Mouse (Mus musculus): ENCODE results near the gene Clcnkb.

- no peak for TF ChIP-seq EP300 (optimal IDR thresholded peaks at IDR 0.05)
- TF ChIP-seq CTCF (IDR thresholded peaks at IDR 0.05; ENCODE audit: low read depth) = 0 out of 2 replicates have a peak, but pooled peaks have one; percentile 1
Measured at GRCm38 (mm10) chr4:141444451-141445327, 28.9 kb upstream of the Clcnkb start, which contains the start of gene Zbtb17.

Data from stomach, postnatal 0 days (tissue).